In genomic region chr7:27486102-27486769, GRCm38 (mm10) we compare ENCODE assay signal across 9 mouse cellular contexts. TPM values are rescaled to one million over a fixed set of nuclear protein-coding genes. Genes with fewer than 3 reads are reported as not detected.
DNase-seq lines count a peak whose midpoint lies in the region; ATAC-seq and TF ChIP-seq lines count a peak whose summit lies in the region.
"Had no signal": no experiment of that assay in that cellular context is flagged by ENCODE, and none has a peak within 500 bp of the region (broad histone marks: within the 10 kb centered on the region; RNA-seq: fewer than 3 reads in every experiment).

No protein-coding gene starts in this region.

- H3K27me3 ChIP-seq in G1E (ENCODE audit: insufficient read depth, low read length): no peaks in the 10 kb centered on the region
- H3K27me3 ChIP-seq in forebrain, embryonic 16.5 days (replicated peaks; ENCODE audit: control insufficient read depth, insufficient read depth, low read length): no peaks in the 10 kb centered on the region
- H3K27me3 ChIP-seq in limb, embryonic 10.5 days (ENCODE audit: low read depth, poor library complexity, severe bottlenecking): no peaks in the 10 kb centered on the region
- H3K27me3 ChIP-seq in midbrain, embryonic 12.5 days: peaks cover 18% of the 10 kb centered on the region
- H3K27me3 ChIP-seq: Patski had no signal

- peak overlapping the region; percentile 63 for H3K4me2 ChIP-seq in forebrain, embryonic 16.5 days (ENCODE audit: low read length)
- H3K4me2 ChIP-seq in midbrain, embryonic 12.5 days (replicated peaks): peak overlapping the region; percentile 62

- no peak for TF ChIP-seq CTCF in G1E (IDR thresholded peaks at IDR 0.05; ENCODE audit: low read depth, low read length)

- 5% methylated on average over 13 of the region's 13 CpGs for WGBS in forebrain, embryonic 16.5 days
- 5% methylated on average over 13 of the region's 13 CpGs for WGBS in limb, embryonic 10.5 days
- WGBS in midbrain, embryonic 12.5 days: 4% methylated on average over 13 of the region's 13 CpGs

- H3K27ac ChIP-seq in forebrain, embryonic 16.5 days (ENCODE audit: low read length): no peak overlapping the region
- H3K27ac ChIP-seq in limb, embryonic 10.5 days: peak overlapping the region; percentile 98
- peak overlapping the region; percentile 89; the same call in 1 of the 2 replicates for H3K27ac ChIP-seq in midbrain, embryonic 12.5 days (replicated peaks)

- peaks cover 23% of the 10 kb centered on the region for H3K36me3 ChIP-seq in G1E (replicated peaks)
- no peaks in the 10 kb centered on the region for H3K36me3 ChIP-seq in forebrain, embryonic 16.5 days (ENCODE audit: control insufficient read depth, insufficient read depth)
- peaks cover 9% of the 10 kb centered on the region for H3K36me3 ChIP-seq in limb, embryonic 10.5 days
- H3K36me3 ChIP-seq in midbrain, embryonic 12.5 days: no peaks in the 10 kb centered on the region

- H3K9me3 ChIP-seq in G1E (replicated peaks): no peaks in the 10 kb centered on the region
- H3K9me3 ChIP-seq in forebrain, embryonic 16.5 days (ENCODE audit: control insufficient read depth, low read length): no peaks in the 10 kb centered on the region
- H3K9me3 ChIP-seq in limb, embryonic 10.5 days (replicated peaks): no peaks in the 10 kb centered on the region
- H3K9me3 ChIP-seq in midbrain, embryonic 12.5 days: no peaks in the 10 kb centered on the region

- peak; percentile 43 for DNase-seq in embryo, embryonic 11 days
- no peak for DNase-seq in embryo, embryonic 9.5 days (ENCODE audit: extremely low spot score)
- DNase-seq in G1E (ENCODE audit: low spot score): peak; percentile 51
- DNase-seq in limb, embryonic 10.5 days (ENCODE audit: low spot score): no peak
- no peak for DNase-seq in left cerebral cortex, adult 8-10 months (ENCODE audit: low spot score in 2 of 2)
- DNase-seq in right cerebral cortex, postnatal 25 days: no peak

- H3K4me3 ChIP-seq in G1E (ENCODE audit: low read depth, low read length): peak overlapping the region; percentile 77
- peak overlapping the region; percentile 68 for H3K4me3 ChIP-seq in forebrain, embryonic 16.5 days (replicated peaks; ENCODE audit: low read length)
- peak overlapping the region; percentile 82 for H3K4me3 ChIP-seq in limb, embryonic 10.5 days
- peak overlapping the region; percentile 76 for H3K4me3 ChIP-seq in midbrain, embryonic 12.5 days

- ATAC-seq in G1E (ENCODE audit: extremely low read depth, insufficient number of reproducible peaks, low FRiP score, poor library complexity, severe bottlenecking): no peak
- ATAC-seq in forebrain, embryonic 16.5 days: peak; percentile 11
- peak; percentile 7 for ATAC-seq in midbrain, embryonic 12.5 days (ENCODE audit: low FRiP score, low read depth)

- peaks cover 74% of the 10 kb centered on the region for H3K4me1 ChIP-seq in G1E (ENCODE audit: insufficient read depth, low read depth, low read length)
- peaks cover 16% of the 10 kb centered on the region for H3K4me1 ChIP-seq in forebrain, embryonic 16.5 days (replicated peaks; ENCODE audit: control insufficient read depth, insufficient read depth, low read length)
- peaks cover 52% of the 10 kb centered on the region for H3K4me1 ChIP-seq in limb, embryonic 10.5 days
- H3K4me1 ChIP-seq in midbrain, embryonic 12.5 days: peaks cover 27% of the 10 kb centered on the region

- H3K9ac ChIP-seq in forebrain, embryonic 16.5 days (replicated peaks; ENCODE audit: low read depth, low read length): 0 out of 2 replicates have a peak overlapping the region, but pooled peaks have one; percentile 28
- H3K9ac ChIP-seq in midbrain, embryonic 12.5 days (replicated peaks): peak overlapping the region; percentile 34; the same call in 1 of the 2 replicates

RNA-seq across cellular contexts. Expression of gene Sertad1, which starts 0.5 kb away (rescaled TPM):
- 18.5 and 18.6 TPM in 2 replicates for total RNA-seq in G1E (2014; fragmentation: Nextera tagmentation)
- 62.3 and 63.1 TPM in 2 replicates for total RNA-seq in G1E (2017)
- polyA plus RNA-seq in G1E (2012): 56.9 and 75.3 TPM in 2 replicates
- 6.5 and 7.0 TPM in 2 replicates for polyA plus RNA-seq in forebrain, embryonic 16.5 days (2015; fragmentation: Nextera tagmentation; extraction: Ambion mirVana)
- polyA plus RNA-seq in limb, embryonic 10.5 days (2016; fragmentation: Nextera tagmentation; extraction: Ambion mirVana): 25.0 and 29.8 TPM in 2 replicates
- 11.6 and 14.4 TPM in 2 replicates for polyA plus RNA-seq in midbrain, embryonic 12.5 days (2016; fragmentation: Nextera tagmentation; extraction: Ambion mirVana)
- total RNA-seq in left cerebral cortex, adult 8-10 months (2022): 10 to 100 TPM; 13.8 to 17.5 (median 14.1) TPM

RNA-seq across cellular contexts. Expression of gene Sertad3, which starts 12.7 kb away (rescaled TPM):
- total RNA-seq in G1E (2014; fragmentation: Nextera tagmentation): 5.2 and 9.0 TPM in 2 replicates
- 15.8 and 18.1 TPM in 2 replicates for total RNA-seq in G1E (2017)
- 24.0 and 27.0 TPM in 2 replicates for polyA plus RNA-seq in G1E (2012)
- 11.6 and 14.8 TPM in 2 replicates for polyA plus RNA-seq in forebrain, embryonic 16.5 days (2015; fragmentation: Nextera tagmentation; extraction: Ambion mirVana)
- polyA plus RNA-seq in limb, embryonic 10.5 days (2016; fragmentation: Nextera tagmentation; extraction: Ambion mirVana): 20.1 and 29.7 TPM in 2 replicates
- polyA plus RNA-seq in midbrain, embryonic 12.5 days (2016; fragmentation: Nextera tagmentation; extraction: Ambion mirVana): 16.5 and 18.7 TPM in 2 replicates
- 1 to 10 TPM; 2.4 to 4.5 (median 3.4) TPM for total RNA-seq in left cerebral cortex, adult 8-10 months (2022)

RNA-seq across cellular contexts. Expression of gene Prx, which starts 12.9 kb away (rescaled TPM):
- total RNA-seq in G1E (2014; fragmentation: Nextera tagmentation): 1.5 and 1.7 TPM in 2 replicates
- total RNA-seq in G1E (2017): 0.93 and 1.3 TPM in 2 replicates
- 2.3 and 2.7 TPM in 2 replicates for polyA plus RNA-seq in G1E (2012)
- polyA plus RNA-seq in forebrain, embryonic 16.5 days (2015; fragmentation: Nextera tagmentation; extraction: Ambion mirVana): 1.1 and 1.3 TPM in 2 replicates
- 3.5 and 4.3 TPM in 2 replicates for polyA plus RNA-seq in limb, embryonic 10.5 days (2016; fragmentation: Nextera tagmentation; extraction: Ambion mirVana)
- 2.5 and 3.1 TPM in 2 replicates for polyA plus RNA-seq in midbrain, embryonic 12.5 days (2016; fragmentation: Nextera tagmentation; extraction: Ambion mirVana)
- under 1 TPM; 0.48 to 0.53 (median 0.52) TPM for total RNA-seq in left cerebral cortex, adult 8-10 months (2022)

RNA-seq across cellular contexts. Expression of gene Hipk4, which starts 36.8 kb away (rescaled TPM):
- total RNA-seq in G1E (2014; fragmentation: Nextera tagmentation) (0.38 TPM in 1 of 2 replicates, not detected in the other), G1E (2017) (0.11 and 0.12 TPM in 2 replicates)
- polyA plus RNA-seq in G1E (2012): 0.09 and 0.11 TPM in 2 replicates
- polyA plus RNA-seq in forebrain, embryonic 16.5 days (2015; fragmentation: Nextera tagmentation; extraction: Ambion mirVana): 0.24 and 0.67 TPM in 2 replicates
- 0.54 and 0.79 TPM in 2 replicates for polyA plus RNA-seq in limb, embryonic 10.5 days (2016; fragmentation: Nextera tagmentation; extraction: Ambion mirVana)
- 0.38 and 0.45 TPM in 2 replicates for polyA plus RNA-seq in midbrain, embryonic 12.5 days (2016; fragmentation: Nextera tagmentation; extraction: Ambion mirVana)
- total RNA-seq in left cerebral cortex, adult 8-10 months (2022): under 1 TPM in 3 of 4 experiments, not detected in 1; 0.12 to 0.20 (median 0.14) TPM

RNA-seq across cellular contexts. Expression of gene Blvrb, which starts 38.5 kb away (rescaled TPM):
- total RNA-seq in G1E (2014; fragmentation: Nextera tagmentation) (438 and 479 TPM in 2 replicates), G1E (2017) (212 and 254 TPM in 2 replicates)
- polyA plus RNA-seq in G1E (2012): 394 and 460 TPM in 2 replicates
- polyA plus RNA-seq in forebrain, embryonic 16.5 days (2015; fragmentation: Nextera tagmentation; extraction: Ambion mirVana): 14.9 and 16.8 TPM in 2 replicates
- 33.3 and 34.9 TPM in 2 replicates for polyA plus RNA-seq in limb, embryonic 10.5 days (2016; fragmentation: Nextera tagmentation; extraction: Ambion mirVana)
- 23.1 and 31.0 TPM in 2 replicates for polyA plus RNA-seq in midbrain, embryonic 12.5 days (2016; fragmentation: Nextera tagmentation; extraction: Ambion mirVana)
- 10 to 100 TPM; 17.3 to 23.4 (median 20.2) TPM for total RNA-seq in left cerebral cortex, adult 8-10 months (2022)

Comparison
In these comparisons a context has a peak if more than half of its experiments do, and no peak if none do; other contexts are left out.
1. DNase-seq: peak in embryo, embryonic 11 days (single experiment) and G1E (single experiment); none in embryo, embryonic 9.5 days (single experiment), limb, embryonic 10.5 days (single experiment), left cerebral cortex, adult 8-10 months (0 of 2) and right cerebral cortex, postnatal 25 days (single experiment).
2. Peak in every context shown above with its lines, with median percentiles within 50 percentile points of each other: H3K4me3 ChIP-seq.